Mouse (Mus musculus): ENCODE measurements around the gene Tiam1. TPM values are rescaled to one million over a fixed set of nuclear protein-coding genes. Genes with fewer than 3 reads are reported as not detected.
A peak's percentile ranks its signal among the peaks of the same experiment; 100 is the strongest.

The Tiam1 gene
- polyA plus RNA-seq, 1 experiment from 2014 or later: 51.8 TPM

DNA sequence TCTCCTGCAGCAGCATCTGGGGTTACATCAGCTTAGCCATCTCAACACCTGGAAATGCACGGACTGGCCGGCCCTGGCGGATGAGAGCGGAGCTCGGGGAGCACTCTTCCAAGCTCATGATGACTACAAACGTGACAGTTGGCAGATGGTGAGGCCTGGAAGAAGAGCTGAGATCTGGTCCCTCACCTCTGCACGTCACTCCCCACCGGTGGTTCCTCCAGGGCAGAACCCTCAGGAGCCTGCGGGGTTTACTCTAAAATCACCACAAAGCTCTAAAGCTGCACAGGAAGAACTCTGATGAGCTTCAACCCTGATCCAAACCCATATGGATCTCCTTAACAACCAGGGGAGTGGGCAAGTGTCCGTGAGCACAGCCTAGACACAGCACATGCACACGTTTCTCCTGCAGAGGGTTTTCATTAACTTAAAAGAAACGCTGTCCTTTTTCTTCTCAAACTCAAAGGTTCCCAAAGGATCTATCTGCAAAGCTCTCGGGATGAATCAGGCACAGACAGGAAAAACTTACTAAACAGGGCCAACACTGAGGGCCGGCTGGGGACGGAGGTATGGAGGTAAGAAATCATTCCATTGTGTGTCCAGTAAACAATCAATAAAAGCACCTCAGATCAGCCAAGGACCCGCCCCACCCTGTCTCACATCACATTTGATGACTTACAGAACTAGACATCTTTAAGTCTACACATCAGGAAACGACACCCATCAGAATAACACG is 120.5 kb downstream of the Tiam1 start:
- Histone ChIP-seq H3K4me2 (no peak overlapping the region), H3K4me1 (peaks cover 16% of the 10 kb centered on the region), H3K4me3 (no peak overlapping the region), H3K9me3 (no peaks in the 10 kb centered on the region), H3K27ac (no peak overlapping the region), H3K27me3 (no peaks in the 10 kb centered on the region), H3K36me3 (no peaks in the 10 kb centered on the region), H3K9ac (no peak overlapping the region)
- ATAC-seq (ENCODE audit: insufficient number of reproducible peaks, low FRiP score, low TSS enrichment, low read depth): no peak
- WGBS: 46% methylated on average over 18 of the region's 18 CpGs

GRCm38 (mm10) chr16:90016046-90016445 is 127.5 kb downstream of the Tiam1 start:
- Histone ChIP-seq H3K4me3 (no peak overlapping the region), H3K27ac (no peak overlapping the region; the same call in 1 of the 2 replicates), H3K4me1 (peaks cover 55% of the 10 kb centered on the region), H3K27me3 (no peaks in the 10 kb centered on the region), H3K36me3 (no peaks in the 10 kb centered on the region), H3K9ac (no peak overlapping the region), H3K4me2 (no peak overlapping the region), H3K9me3 (no peaks in the 10 kb centered on the region)
- ATAC-seq (ENCODE audit: insufficient number of reproducible peaks, low FRiP score, low TSS enrichment, low read depth): no peak
- WGBS: 29% methylated on average over 4 of the region's 4 CpGs

DNA sequence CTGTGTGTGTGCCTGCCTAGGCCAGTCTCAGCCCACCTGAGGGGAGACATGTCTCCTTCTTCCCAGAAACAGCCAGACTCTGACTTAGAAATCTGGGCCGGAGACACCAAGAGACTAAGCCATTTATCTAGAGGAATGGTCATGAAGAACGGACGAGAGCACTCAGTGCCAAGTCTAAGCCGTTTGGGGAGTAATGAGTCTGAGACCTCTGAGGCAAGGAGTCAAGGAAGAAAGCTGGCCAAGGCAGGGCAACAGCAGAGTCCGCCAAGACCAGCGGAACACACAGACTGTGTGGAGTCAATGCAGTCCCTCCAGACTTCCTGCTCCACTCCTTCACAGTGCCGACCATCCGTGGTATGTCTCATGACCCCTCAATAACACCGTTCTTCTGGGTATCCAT is 129.0 kb downstream of the Tiam1 start:
- 64% methylated on average over 9 of the region's 9 CpGs for whole genome bisulfite sequencing
- H3K27ac ChIP-seq: no peak overlapping the region
- ATAC-seq (ENCODE audit: insufficient number of reproducible peaks, low FRiP score, low TSS enrichment, low read depth): no peak
- H3K36me3 ChIP-seq: no peaks in the 10 kb centered on the region
- H3K4me2 ChIP-seq: no peak overlapping the region
- no peaks in the 10 kb centered on the region for H3K27me3 ChIP-seq
- no peak overlapping the region for H3K4me3 ChIP-seq
- H3K9ac ChIP-seq: no peak overlapping the region
- H3K9me3 ChIP-seq: no peaks in the 10 kb centered on the region
- peaks cover 57% of the 10 kb centered on the region for H3K4me1 ChIP-seq

- H3K4me2 ChIP-seq: no peak overlapping the region
Measured at GRCm38 (mm10) chr16:90011521-90012181, 131.9 kb downstream of the Tiam1 start.

GRCm38 (mm10) chr16:90008504-90008903 is 135.1 kb downstream of the Tiam1 start:
- Histone ChIP-seq H3K9me3 (no peaks in the 10 kb centered on the region), H3K4me2 (no peak overlapping the region), H3K27me3 (no peaks in the 10 kb centered on the region; the same call in 1 of the 2 replicates), H3K4me1 (peaks cover 28% of the 10 kb centered on the region), H3K9ac (no peak overlapping the region), H3K4me3 (no peak overlapping the region), H3K36me3 (no peaks in the 10 kb centered on the region), H3K27ac (no peak overlapping the region)
- ATAC-seq (ENCODE audit: insufficient number of reproducible peaks, low FRiP score, low TSS enrichment, low read depth): no peak
- whole genome bisulfite sequencing: 66% methylated on average over 6 of the region's 6 CpGs

More at GRCm38 (mm10) chr16:90011521-90012181, 131.9 kb downstream of the Tiam1 start:
- ATAC-seq (ENCODE audit: insufficient number of reproducible peaks, low FRiP score, low TSS enrichment, low read depth): no peak
- Histone ChIP-seq H3K27ac (0 out of 2 replicates have a peak overlapping the region, but pooled peaks have one; percentile 38), H3K4me1 (peaks cover 56% of the 10 kb centered on the region), H3K9ac (no peak overlapping the region), H3K27me3 (no peaks in the 10 kb centered on the region; the same call in 1 of the 2 replicates), H3K4me3 (no peak overlapping the region), H3K36me3 (no peaks in the 10 kb centered on the region), H3K9me3 (no peaks in the 10 kb centered on the region)
- WGBS: 71% methylated on average over 32 of the region's 32 CpGs

GRCm38 (mm10) chr16:90007391-90007977 is 136.1 kb downstream of the Tiam1 start:
- Histone ChIP-seq H3K27me3 (no peaks in the 10 kb centered on the region; the same call in 1 of the 2 replicates), H3K4me1 (peaks cover 24% of the 10 kb centered on the region), H3K36me3 (no peaks in the 10 kb centered on the region), H3K4me3 (no peak overlapping the region), H3K9me3 (no peaks in the 10 kb centered on the region), H3K27ac (no peak overlapping the region), H3K9ac (no peak overlapping the region), H3K4me2 (peak overlapping the region; percentile 33; the same call in 1 of the 2 replicates)
- ATAC-seq (ENCODE audit: insufficient number of reproducible peaks, low FRiP score, low TSS enrichment, low read depth): no peak
- 38% methylated on average over 13 of the region's 13 CpGs for WGBS

DNA sequence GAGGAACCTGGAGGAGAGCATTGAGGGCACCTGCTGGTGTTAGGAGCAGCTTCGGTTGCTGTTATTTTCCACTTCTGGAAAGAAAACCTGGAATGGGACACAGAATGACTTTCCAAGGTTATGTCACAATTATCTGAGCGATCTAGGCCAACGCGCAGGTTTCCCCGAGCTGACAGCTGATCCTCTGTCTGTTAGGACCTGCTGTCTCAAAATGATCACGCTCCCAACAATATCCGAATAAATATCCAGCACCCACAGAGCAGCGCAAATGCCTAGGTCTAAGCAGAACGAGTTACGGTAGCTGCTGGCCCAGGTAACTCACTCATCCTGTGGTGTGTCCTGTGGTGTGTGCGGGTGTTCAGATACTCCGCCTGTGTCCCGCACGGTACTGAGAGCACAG is 140.0 kb downstream of the Tiam1 start:
- Histone ChIP-seq H3K4me3 (no peak overlapping the region), H3K9ac (no peak overlapping the region), H3K27me3 (no peaks in the 10 kb centered on the region), H3K4me1 (peaks cover 6% of the 10 kb centered on the region), H3K36me3 (no peaks in the 10 kb centered on the region), H3K9me3 (no peaks in the 10 kb centered on the region), H3K4me2 (no peak overlapping the region), H3K27ac (no peak overlapping the region)
- no peak for ATAC-seq (ENCODE audit: insufficient number of reproducible peaks, low FRiP score, low TSS enrichment, low read depth)
- WGBS: 94% methylated on average over 14 of the region's 14 CpGs

GRCm38 (mm10) chr16:89995155-89995554 is 148.4 kb downstream of the Tiam1 start:
- no peaks in the 10 kb centered on the region for H3K27me3 ChIP-seq
- no peak overlapping the region for H3K27ac ChIP-seq
- ATAC-seq (ENCODE audit: insufficient number of reproducible peaks, low FRiP score, low TSS enrichment, low read depth): no peak
- H3K36me3 ChIP-seq: peaks cover 6% of the 10 kb centered on the region; the same call in 1 of the 2 replicates
- H3K9ac ChIP-seq: no peak overlapping the region
- 70% methylated on average over 7 of the region's 7 CpGs for WGBS
- H3K4me3 ChIP-seq: no peak overlapping the region
- peaks cover 32% of the 10 kb centered on the region for H3K4me1 ChIP-seq
- no peaks in the 10 kb centered on the region for H3K9me3 ChIP-seq
- no peak overlapping the region for H3K4me2 ChIP-seq

DNA sequence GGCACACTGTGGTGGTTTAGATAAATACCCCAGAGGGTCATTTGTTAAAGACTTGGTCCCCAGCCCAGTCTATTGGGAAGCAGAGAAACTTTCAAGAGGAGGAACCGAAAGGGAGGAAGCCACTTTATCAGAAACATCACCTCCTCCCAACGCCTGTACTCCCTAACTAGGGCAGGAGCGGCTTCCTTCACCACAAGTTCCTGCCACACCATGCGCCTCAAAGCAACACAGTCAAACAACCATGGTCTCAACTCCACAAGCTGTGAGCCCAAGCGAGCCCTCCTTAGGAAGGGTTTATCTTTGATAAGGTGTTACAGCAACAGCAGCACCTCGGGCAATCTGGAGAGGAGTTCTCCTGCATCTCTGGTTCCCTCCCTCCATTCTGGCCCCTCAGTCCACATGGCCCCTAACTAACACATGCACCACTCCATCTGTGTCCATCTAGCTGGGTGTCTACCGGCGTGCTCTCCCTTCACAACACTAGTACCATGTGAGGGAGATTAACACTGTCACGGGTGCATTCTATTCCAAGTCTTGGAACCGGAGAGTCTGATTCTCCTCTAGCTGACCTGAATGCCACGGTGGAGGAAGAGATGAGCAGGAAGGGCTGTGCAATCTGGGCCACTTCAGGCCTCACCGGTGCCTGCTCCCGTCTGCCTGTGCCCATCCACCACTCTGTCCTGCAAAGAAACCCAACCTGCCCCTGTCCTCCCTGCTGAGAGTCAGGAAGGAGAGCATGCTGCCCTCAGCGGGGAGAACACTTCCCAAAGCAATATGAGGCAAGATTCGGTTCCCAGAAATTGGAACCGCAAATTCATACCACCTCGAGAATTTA is 149.4 kb downstream of the Tiam1 start:
- Histone ChIP-seq H3K4me1 (peaks cover 33% of the 10 kb centered on the region), H3K4me3 (no peak overlapping the region)

GRCm38 (mm10) chr16:89993506-89993905 is 150.1 kb downstream of the Tiam1 start:
- no peaks in the 10 kb centered on the region for H3K27me3 ChIP-seq
- H3K4me1 ChIP-seq: peaks cover 33% of the 10 kb centered on the region
- H3K4me3 ChIP-seq: no peak overlapping the region
- H3K36me3 ChIP-seq: peaks cover 6% of the 10 kb centered on the region; the same call in 1 of the 2 replicates
- no peak overlapping the region for H3K27ac ChIP-seq
- WGBS: 86% methylated on average over 4 of the region's 4 CpGs
- no peak overlapping the region for H3K4me2 ChIP-seq
- ATAC-seq (ENCODE audit: insufficient number of reproducible peaks, low FRiP score, low TSS enrichment, low read depth): no peak
- no peak overlapping the region for H3K9ac ChIP-seq
- H3K9me3 ChIP-seq: no peaks in the 10 kb centered on the region

More for the DNA sequence above, 149.4 kb downstream of the Tiam1 start:
- Histone ChIP-seq H3K4me2 (no peak overlapping the region), H3K36me3 (peaks cover 6% of the 10 kb centered on the region; the same call in 1 of the 2 replicates), H3K27ac (no peak overlapping the region; the same call in 1 of the 2 replicates), H3K9me3 (no peaks in the 10 kb centered on the region), H3K9ac (no peak overlapping the region), H3K27me3 (no peaks in the 10 kb centered on the region)
- no peak for ATAC-seq (ENCODE audit: insufficient number of reproducible peaks, low FRiP score, low TSS enrichment, low read depth)
- WGBS: 72% methylated on average over 17 of the region's 17 CpGs

GRCm38 (mm10) chr16:89991701-89992152 is 151.8 kb downstream of the Tiam1 start:
- Histone ChIP-seq H3K4me3 (no peak overlapping the region), H3K9me3 (no peaks in the 10 kb centered on the region), H3K4me1 (peaks cover 38% of the 10 kb centered on the region), H3K27ac (peak overlapping the region; percentile 58), H3K36me3 (peaks cover 6% of the 10 kb centered on the region; the same call in 1 of the 2 replicates), H3K27me3 (no peaks in the 10 kb centered on the region), H3K9ac (no peak overlapping the region), H3K4me2 (no peak overlapping the region)
- ATAC-seq (ENCODE audit: insufficient number of reproducible peaks, low FRiP score, low TSS enrichment, low read depth): peak; percentile 81
- WGBS: 30% methylated on average over 12 of the region's 12 CpGs

All from limb, embryonic 15.5 days (tissue).